Mouse (Mus musculus): ENCODE results near the gene Psmf1. TPM values are rescaled to one million over a fixed set of nuclear protein-coding genes. Genes with fewer than 3 reads are reported as not detected.

The Psmf1 gene
- total RNA-seq, 2 experiments from 2014 or later: 15.6 to 18.4 TPM

Other genes starting within 250 kb of the Psmf1 start
- gene Fkbp1a, start 201.7 kb downstream of the Psmf1 start, total RNA-seq (2021): 100 to 1,000 TPM; 157 to 163 TPM
- 1 to 10 TPM in 1 of 2 experiments, under 1 TPM in 1; 0.74 to 1.2 TPM for gene Sdcbp2, start 171.6 kb downstream of the Psmf1 start, total RNA-seq (2021)
- 10 to 100 TPM; 30.7 to 33.2 TPM for gene Snph, start 111.6 kb downstream of the Psmf1 start, total RNA-seq (2021)
- not detected for gene Rad21l, start 75.7 kb downstream of the Psmf1 start, total RNA-seq (2021)
- 1 to 10 TPM in 1 of 2 experiments, under 1 TPM in 1; 0.89 to 1.4 TPM for gene Tmem74b, start 42.2 kb downstream of the Psmf1 start, total RNA-seq (2021)
- under 1 TPM in 1 of 2 experiments, not detected in 1; 0.09 TPM for gene Rspo4, start 98.7 kb upstream of the Psmf1 start, total RNA-seq (2021)
- under 1 TPM; 0.18 to 0.24 TPM for gene Angpt4, start 167.0 kb upstream of the Psmf1 start, total RNA-seq (2021)
- gene Fam110a, start 236.0 kb upstream of the Psmf1 start, total RNA-seq (2021): 1 to 10 TPM; 1.8 to 2.1 TPM

Measured in gastrocnemius, adult 18-20 months (tissue).